Mouse (Mus musculus): Measurements from ENCODE around the gene Tmem117.

DNA sequence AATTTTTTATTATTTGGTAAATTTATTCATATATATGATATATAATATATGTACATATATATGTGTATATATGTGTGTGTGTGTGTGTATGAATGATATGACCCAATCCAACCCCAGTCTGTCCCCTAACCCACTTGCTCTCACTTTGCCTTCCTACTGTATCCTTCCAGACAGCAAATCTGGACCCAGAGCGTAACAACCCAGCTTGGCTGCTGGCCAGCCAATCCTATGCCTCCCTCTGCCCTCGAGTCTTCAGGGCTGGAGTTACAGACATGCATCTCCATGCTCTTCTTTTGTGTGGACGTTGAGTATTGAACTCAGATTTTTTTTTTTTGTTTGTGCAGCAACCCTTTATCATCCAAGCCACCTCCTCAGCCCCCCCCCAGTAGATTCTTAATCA lies 304.4 kb downstream of the Tmem117 start:
- TF ChIP-seq CTCF (IDR thresholded peaks at IDR 0.05; ENCODE audit: extremely low read depth, insufficient read depth, insufficient read length, insufficient replicate concordance) = no peak
- no peak for TF ChIP-seq POLR2A (IDR thresholded peaks at IDR 0.05; ENCODE audit: low read depth, low read length)
